Mouse (Mus musculus) midbrain, postnatal 0 days (tissue): ENCODE measurements around the gene Tex52. TPM values are rescaled to one million over a fixed set of nuclear protein-coding genes. Genes with fewer than 3 reads are reported as not detected.
"Not testable (repeated sequence)": the region's sequence is repeated elsewhere in the genome, so short reads cannot be mapped to it uniquely, and the experiment has no call there.

Experiments used
- ATAC-seq: fragments of 200-750 bp; cut with Nextera tagmentation; 2 replicates; pipeline ENCODE4 v1.8.0; 2017; ENCODE audit warnings: moderate number of reproducible peaks, mild to moderate bottlenecking, moderate TSS enrichment, moderate library complexity; ENCODE audit not compliant: low FRiP score
- DNase-seq: peaks from one replicate; pipeline ENCODE4 v3.0.0-alpha.2; 2015; ENCODE audit warnings: low spot score
- H3K27ac ChIP-seq: fragments of 300-500 bp; sonication (generic); 2 replicates; pipeline ENCODE4 v1.5.1; 2014; ENCODE audit warnings: low read depth, mild to moderate bottlenecking, low read length, mixed read lengths
- H3K27me3 ChIP-seq: fragments of 300-500 bp; sonication (generic); 2 replicates; pipeline ENCODE4 v1.6.1; 2014; ENCODE audit warnings: low read length, control low read depth, mixed read lengths; ENCODE audit not compliant: insufficient read depth
- H3K36me3 ChIP-seq: fragments of 300-500 bp; sonication (generic); 2 replicates; pipeline ENCODE4 v1.6.1; 2014; ENCODE audit warnings: low read length, control low read depth, mixed read lengths; ENCODE audit not compliant: insufficient read depth
- H3K4me1 ChIP-seq: fragments of 300-500 bp; sonication (generic); 2 replicates; pipeline ENCODE4 v1.6.1; 2014; ENCODE audit warnings: mild to moderate bottlenecking, control low read depth, antibody characterized with exemption, low read length, mixed read lengths; ENCODE audit not compliant: insufficient read depth
- H3K4me2 ChIP-seq: fragments of 300-500 bp; sonication (generic); 2 replicates; pipeline ENCODE4 v1.6.1; 2014; ENCODE audit warnings: low read depth, mild to moderate bottlenecking, low read length, mixed read lengths; ENCODE audit not compliant: poor library complexity, severe bottlenecking
- H3K4me3 ChIP-seq: fragments of 300-500 bp; sonication (generic); 2 replicates; pipeline ENCODE4 v1.5.1; 2014; ENCODE audit warnings: low read depth, mild to moderate bottlenecking, low read length, moderate library complexity
- H3K9ac ChIP-seq: fragments of 300-500 bp; sonication (generic); replicated peaks from 2 replicates; pipeline ENCODE4 v1.6.1; 2014; ENCODE audit warnings: mild to moderate bottlenecking, low read length, moderate library complexity, mixed read lengths; ENCODE audit not compliant: poor library complexity, severe bottlenecking
- H3K9me3 ChIP-seq: fragments of 300-500 bp; sonication (generic); 2 replicates; pipeline ENCODE4 v1.6.1; 2016; ENCODE audit warnings: low read length, control low read depth
- CTCF ChIP-seq: IDR thresholded peaks from 2 replicates; pipeline ENCODE4 v1.5.1; 2016; ENCODE audit warnings: antibody characterized with exemption, mild to moderate bottlenecking
- WGBS: fragments of 180-500 bp; shearing (Covaris S2); extraction: QIAGEN DNeasy Blood & Tissue Kit; methylation state at CpG from one replicate; pipeline ENCODE4 v1.1.7; 2014; 5-methylcytosine and 5-hydroxymethylcytosine counted together
- polyA plus RNA-seq: library from polyadenylated mRNA; unstranded; fragments of >200 nt; fragmentation: Nextera tagmentation; extraction: Ambion mirVana; gene quantifications from 2 replicates; pipeline ENCODE4 v1.2.1, GENCODE M21; 2015
- total RNA-seq: library from RNA; depleted of rRNA; stranded (reverse); fragments of >200 nt; gene quantifications from 2 replicates; pipeline ENCODE4 v1.2.3, GENCODE M21; 2014

Tex52 gene
- total and polyA plus RNA-seq, 2 experiments from 2014 or later, result 0.39 to 2.0 TPM

DNA sequence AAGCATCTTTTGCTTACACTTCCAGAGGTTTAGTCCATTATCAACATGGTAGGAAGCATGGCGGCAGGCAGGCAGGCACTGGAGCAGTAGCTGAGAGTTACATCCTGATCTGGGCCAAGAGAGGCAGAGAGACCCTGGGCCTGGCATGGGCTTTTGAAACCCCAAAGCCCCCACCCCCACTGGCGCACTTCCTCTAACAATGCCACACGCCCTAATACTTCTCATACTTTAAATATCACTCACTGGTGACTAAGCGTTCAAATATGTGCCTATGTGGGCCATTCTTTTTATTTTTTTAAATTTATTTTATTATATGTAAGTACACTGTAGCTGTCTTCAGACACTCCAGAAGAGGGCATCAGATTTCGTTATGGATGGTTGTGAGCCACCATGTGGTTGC, 8.8 kb upstream of the Tex52 start:
- Histone ChIP-seq H3K9ac (no peak overlapping the region), H3K27me3 (no peaks in the 10 kb centered on the region), H3K27ac (no peak overlapping the region), H3K36me3 (0 out of 2 replicates have a peak, but pooled peaks cover 4% of the 10 kb centered on the region), H3K9me3 (no peaks in the 10 kb centered on the region), H3K4me2 (no peak overlapping the region), H3K4me1 (peaks cover 4% of the 10 kb centered on the region; the same call in 1 of the 2 replicates), H3K4me3 (no peak overlapping the region)
- no peak for TF ChIP-seq CTCF
- ATAC-seq, result no peak
- WGBS, result 94% methylated on average over 5 of the region's 5 CpGs
- no peak for DNase-seq

DNA sequence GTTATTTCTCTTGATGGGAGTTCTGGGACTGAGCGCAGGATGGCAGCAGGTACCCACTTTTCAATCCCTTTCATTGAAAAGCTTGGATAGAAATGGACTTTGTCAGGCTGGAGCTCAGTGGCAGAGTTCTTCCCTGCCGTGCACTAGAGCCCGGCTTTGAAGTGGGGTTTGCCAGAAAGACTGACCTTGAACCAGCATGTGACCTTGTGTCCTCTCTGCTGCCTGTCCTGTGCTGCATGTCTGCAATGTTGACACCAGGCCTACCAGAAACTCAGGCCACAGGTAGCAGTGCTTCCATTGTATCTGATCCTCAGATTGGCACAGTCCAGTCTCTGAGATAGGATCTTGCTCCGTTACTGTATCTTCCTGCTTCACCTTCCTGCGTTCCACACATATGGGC, 5.2 kb upstream of the Tex52 start:
- WGBS, result 94% methylated on average over 5 of the region's 5 CpGs

DNA sequence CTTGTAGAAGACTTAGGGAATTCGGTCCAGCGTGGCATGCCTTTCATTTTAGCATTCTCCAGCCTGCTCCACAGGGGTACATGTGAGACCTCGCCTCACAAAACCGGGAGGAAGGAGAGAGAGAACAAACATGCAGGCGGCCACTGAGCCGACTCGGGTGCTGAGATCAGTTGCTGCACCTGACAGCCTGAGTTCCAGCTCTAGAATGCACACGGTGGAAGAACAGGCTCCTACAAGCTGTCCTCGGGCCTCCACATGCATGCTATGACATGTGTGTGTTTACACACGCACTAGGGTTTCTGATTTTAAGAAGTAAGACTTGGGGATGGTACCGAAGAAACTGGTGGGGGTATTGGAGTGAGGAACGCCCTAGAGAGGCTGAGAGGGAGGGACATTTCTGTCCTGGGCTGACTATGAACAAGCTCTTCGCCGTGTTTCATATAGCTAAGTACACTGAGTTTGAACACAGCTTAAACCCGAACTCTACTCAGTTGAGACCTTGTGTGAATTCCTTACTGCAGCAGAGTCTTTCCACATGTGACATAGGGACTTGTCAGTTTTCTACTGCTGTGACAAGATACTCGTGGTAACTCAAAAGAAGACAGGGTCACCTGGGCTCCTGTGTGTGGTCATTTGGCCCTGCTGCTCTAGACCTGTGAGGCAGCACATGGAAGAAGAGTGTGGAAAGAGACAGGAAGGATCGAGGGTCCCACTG, 1.3 kb downstream of the Tex52 start:
- TF ChIP-seq CTCF, result no peak
- ATAC-seq, result no peak
- Histone ChIP-seq H3K9me3 (no peaks in the 10 kb centered on the region), H3K4me3 (no peak overlapping the region), H3K27me3 (no peaks in the 10 kb centered on the region), H3K27ac (no peak overlapping the region), H3K4me1 (no peaks in the 10 kb centered on the region; the same call in 1 of the 2 replicates), H3K36me3 (no peaks in the 10 kb centered on the region), H3K9ac (no peak overlapping the region), H3K4me2 (no peak overlapping the region)
- 89% methylated on average over 17 of the region's 17 CpGs for WGBS
- no peak for DNase-seq

More for the DNA sequence above, 5.2 kb upstream of the Tex52 start:
- H3K27me3 ChIP-seq, result no peaks in the 10 kb centered on the region
- 0 out of 2 replicates have a peak, but pooled peaks cover 4% of the 10 kb centered on the region for H3K36me3 ChIP-seq
- DNase-seq, result no peak
- no peaks in the 10 kb centered on the region; the same call in 1 of the 2 replicates for H3K4me1 ChIP-seq
- H3K4me3 ChIP-seq, result no peak overlapping the region
- no peak for TF ChIP-seq CTCF
- ATAC-seq, result no peak
- H3K9me3 ChIP-seq, result no peaks in the 10 kb centered on the region
- H3K9ac ChIP-seq, result no peak overlapping the region
- no peak overlapping the region for H3K27ac ChIP-seq
- H3K4me2 ChIP-seq, result no peak overlapping the region

DNA sequence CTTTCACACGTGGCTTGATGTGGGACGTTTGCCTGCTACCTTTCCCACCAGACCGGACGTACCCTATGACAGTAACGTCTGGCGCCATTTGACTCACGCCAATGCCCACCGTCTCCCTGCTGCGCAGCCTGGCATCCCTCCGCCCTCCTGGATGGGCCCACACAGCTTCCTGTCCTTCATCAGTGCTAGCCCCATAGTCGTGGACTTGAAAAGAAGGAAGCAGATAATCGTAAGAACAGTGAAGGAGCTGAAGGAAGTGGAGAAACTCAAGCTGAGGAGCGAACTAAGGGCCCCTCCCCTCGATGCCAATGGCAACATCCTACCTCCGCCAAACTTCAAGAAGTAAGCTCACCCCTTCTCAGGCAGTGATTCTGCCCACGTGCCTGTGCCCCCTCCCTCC, 4.4 kb downstream of the Tex52 start:
- ATAC-seq (no peak), DNase-seq (no peak)
- Histone ChIP-seq H3K4me1 (no peaks in the 10 kb centered on the region; the same call in 1 of the 2 replicates), H3K9me3 (no peaks in the 10 kb centered on the region), H3K9ac (no peak overlapping the region), H3K27me3 (no peaks in the 10 kb centered on the region), H3K4me3 (no peak overlapping the region), H3K4me2 (no peak overlapping the region), H3K36me3 (no peaks in the 10 kb centered on the region), H3K27ac (no peak overlapping the region)
- TF ChIP-seq CTCF, result no peak
- WGBS, result 87% methylated on average over 16 of the region's 16 CpGs

DNA sequence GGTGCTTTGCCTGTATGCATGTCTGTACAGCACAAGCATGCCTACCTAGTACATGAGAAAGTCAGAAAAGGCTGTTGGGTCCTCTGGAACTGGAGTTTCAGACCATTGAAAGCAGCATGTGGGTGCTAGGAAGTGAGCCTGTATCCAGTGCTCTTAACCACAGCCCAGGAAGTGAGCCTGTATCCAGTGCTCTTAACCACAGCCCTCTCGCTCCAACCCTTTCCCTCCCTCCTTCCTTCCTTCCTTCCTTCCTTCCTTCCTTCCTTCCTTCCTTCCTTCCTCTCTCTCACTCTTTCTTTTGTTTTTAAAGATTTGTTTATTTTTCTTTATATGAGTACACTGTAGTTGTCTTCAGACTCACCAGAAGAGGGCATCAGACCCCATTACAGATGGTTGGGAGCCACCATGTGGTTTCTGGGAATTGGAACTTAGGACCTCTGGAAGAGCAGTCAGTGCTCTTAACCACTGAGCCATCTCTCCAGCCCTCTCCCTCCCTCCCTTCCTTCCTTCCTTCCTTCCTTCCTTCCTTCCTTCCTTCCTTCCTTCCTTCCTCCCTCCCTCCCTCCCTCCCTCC, 5.4 kb downstream of the Tex52 start:
- not testable (repeated sequence) for H3K36me3 ChIP-seq, H3K27me3 ChIP-seq, H3K9me3 ChIP-seq, H3K4me2 ChIP-seq, H3K9ac ChIP-seq, H3K4me3 ChIP-seq, DNase-seq, ATAC-seq, H3K4me1 ChIP-seq, H3K27ac ChIP-seq
- TF ChIP-seq CTCF, result peak; percentile 45
- WGBS, result 79% methylated on average over 1 of the region's 1 CpGs

DNA sequence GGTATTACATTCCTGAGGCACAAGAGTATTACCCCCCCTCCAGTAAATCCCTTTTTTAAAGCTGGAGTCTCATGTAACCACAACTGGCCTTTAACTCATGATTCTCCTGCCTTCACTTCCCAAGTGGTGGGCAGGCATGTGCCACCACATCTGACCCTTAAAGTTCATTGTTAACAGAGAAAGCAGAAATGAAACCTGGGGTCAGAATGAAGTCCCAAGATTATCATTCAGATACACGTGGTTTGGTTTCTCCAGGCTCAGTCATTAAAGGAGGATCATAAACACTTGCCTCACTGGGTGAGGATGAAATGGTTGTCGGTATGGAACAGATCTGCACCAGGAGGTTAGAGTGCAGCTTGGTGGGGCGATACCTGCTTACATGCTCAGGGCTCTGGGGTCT, 6.0 kb downstream of the Tex52 start:
- H3K36me3 ChIP-seq, result no peaks in the 10 kb centered on the region
- ATAC-seq, result no peak
- no peak for TF ChIP-seq CTCF
- no peaks in the 10 kb centered on the region for H3K27me3 ChIP-seq
- H3K4me1 ChIP-seq, result no peaks in the 10 kb centered on the region
- 73% methylated on average over 3 of the region's 3 CpGs for WGBS
- no peak for DNase-seq
- no peak overlapping the region for H3K27ac ChIP-seq
- no peak overlapping the region for H3K4me3 ChIP-seq
- no peaks in the 10 kb centered on the region for H3K9me3 ChIP-seq
- H3K9ac ChIP-seq, result no peak overlapping the region
- H3K4me2 ChIP-seq, result no peak overlapping the region
